Mouse (Mus musculus) intestine, embryonic 15.5 days (tissue): Measurements from ENCODE around the gene Ankrd13c. TPM values are rescaled to one million over a fixed set of nuclear protein-coding genes. Genes with fewer than 3 reads are reported as not detected.

ENCODE experiments used
- ATAC-seq: fragments of 200-750 bp; cut with Nextera tagmentation; 2 replicates; pipeline ENCODE4 v1.8.0; 2017; ENCODE audit warnings: moderate TSS enrichment, moderate library complexity
- H3K27ac ChIP-seq: fragments of 300-500 bp; sonication (generic); 2 replicates; pipeline ENCODE4 v1.5.1; 2015; ENCODE audit warnings: mild to moderate bottlenecking, inconsistent platforms
- H3K27me3 ChIP-seq: fragments of 300-500 bp; sonication (generic); replicated peaks from 2 replicates; pipeline ENCODE4 v1.6.1; 2015; ENCODE audit warnings: inconsistent platforms
- H3K36me3 ChIP-seq: fragments of 300-500 bp; sonication (generic); 2 replicates; pipeline ENCODE4 v1.6.1; 2015; ENCODE audit warnings: inconsistent platforms
- H3K4me1 ChIP-seq: fragments of 300-500 bp; sonication (generic); replicated peaks from 2 replicates; pipeline ENCODE4 v1.6.1; 2015; ENCODE audit warnings: inconsistent platforms
- H3K4me2 ChIP-seq: fragments of 300-500 bp; sonication (generic); replicated peaks from 2 replicates; pipeline ENCODE4 v1.6.1; 2015; ENCODE audit warnings: mild to moderate bottlenecking, inconsistent platforms
- H3K4me3 ChIP-seq: fragments of 300-500 bp; sonication (generic); replicated peaks from 2 replicates; pipeline ENCODE4 v1.5.1; 2015; ENCODE audit warnings: inconsistent platforms
- H3K9ac ChIP-seq: fragments of 300-500 bp; sonication (generic); 2 replicates; pipeline ENCODE4 v1.6.1; 2015; ENCODE audit warnings: inconsistent platforms
- H3K9me3 ChIP-seq: fragments of 300-500 bp; sonication (generic); 2 replicates; pipeline ENCODE4 v1.6.1; 2016; ENCODE audit warnings: inconsistent platforms
- WGBS: fragments of 180-500 bp; shearing (Covaris S2); methylation state at CpG from one replicate; pipeline ENCODE4 v1.1.7; 2015; 5-methylcytosine and 5-hydroxymethylcytosine counted together
- polyA plus RNA-seq: library from polyadenylated mRNA; unstranded; fragments of >200 nt; fragmentation: Nextera tagmentation; extraction: Ambion mirVana; gene quantifications from 2 replicates; pipeline ENCODE4 v1.2.1, GENCODE M21; 2015

The Ankrd13c gene
- polyA plus RNA-seq, 1 experiment from 2014 or later = 21.1 TPM

GRCm38 (mm10) chr3:157957320-157957719, 10.3 kb downstream of the Ankrd13c start:
- Histone ChIP-seq H3K27me3 (no peaks in the 10 kb centered on the region), H3K9me3 (no peaks in the 10 kb centered on the region), H3K36me3 (0 out of 2 replicates have a peak, but pooled peaks cover 2% of the 10 kb centered on the region), H3K27ac (no peak overlapping the region), H3K4me2 (no peak overlapping the region), H3K9ac (no peak overlapping the region), H3K4me3 (no peak overlapping the region), H3K4me1 (no peaks in the 10 kb centered on the region)
- no peak for ATAC-seq

GRCm38 (mm10) chr3:157971151-157971550, 24.1 kb downstream of the Ankrd13c start:
- Histone ChIP-seq H3K4me1 (no peaks in the 10 kb centered on the region), H3K9me3 (no peaks in the 10 kb centered on the region), H3K27ac (no peak overlapping the region), H3K4me2 (no peak overlapping the region), H3K9ac (no peak overlapping the region), H3K4me3 (no peak overlapping the region), H3K27me3 (no peaks in the 10 kb centered on the region), H3K36me3 (0 out of 2 replicates have a peak, but pooled peaks cover 2% of the 10 kb centered on the region)
- ATAC-seq = no peak
- 96% methylated on average over 2 of the region's 2 CpGs for WGBS

- H3K9ac ChIP-seq = no peak overlapping the region
- no peak overlapping the region for H3K4me2 ChIP-seq
- H3K36me3 ChIP-seq = 0 out of 2 replicates have a peak, but pooled peaks cover 2% of the 10 kb centered on the region
- no peak overlapping the region for H3K27ac ChIP-seq
- H3K9me3 ChIP-seq = no peaks in the 10 kb centered on the region
- no peak for ATAC-seq
- H3K27me3 ChIP-seq = no peaks in the 10 kb centered on the region
- WGBS = 97% methylated on average over 2 of the region's 2 CpGs
- no peak overlapping the region for H3K4me3 ChIP-seq
- H3K4me1 ChIP-seq = no peaks in the 10 kb centered on the region
These were observed 26.2 kb downstream of the Ankrd13c start for GRCm38 (mm10) chr3:157973236-157973635.

- Histone ChIP-seq H3K4me2 (no peak overlapping the region), H3K27me3 (no peaks in the 10 kb centered on the region), H3K27ac (no peak overlapping the region), H3K4me3 (no peak overlapping the region), H3K4me1 (no peaks in the 10 kb centered on the region), H3K9ac (no peak overlapping the region), H3K36me3 (0 out of 2 replicates have a peak, but pooled peaks cover 2% of the 10 kb centered on the region), H3K9me3 (no peaks in the 10 kb centered on the region)
- ATAC-seq = no peak
These were observed 32.6 kb downstream of the Ankrd13c start for GRCm38 (mm10) chr3:157979619-157980018.

- no peak overlapping the region for H3K27ac ChIP-seq
- no peak overlapping the region for H3K4me2 ChIP-seq
These were observed 46.3 kb downstream of the Ankrd13c start for GRCm38 (mm10) chr3:157993322-157993721.

GRCm38 (mm10) chr3:157995726-157996125, 48.7 kb downstream of the Ankrd13c start:
- Histone ChIP-seq H3K9ac (no peak overlapping the region), H3K4me2 (no peak overlapping the region), H3K9me3 (no peaks in the 10 kb centered on the region), H3K4me3 (no peak overlapping the region), H3K36me3 (no peaks in the 10 kb centered on the region), H3K27me3 (no peaks in the 10 kb centered on the region), H3K4me1 (no peaks in the 10 kb centered on the region), H3K27ac (no peak overlapping the region)
- ATAC-seq = no peak
- 88% methylated on average over 2 of the region's 2 CpGs for WGBS

More at GRCm38 (mm10) chr3:157993322-157993721, 46.3 kb downstream of the Ankrd13c start:
- no peaks in the 10 kb centered on the region for H3K36me3 ChIP-seq
- H3K4me3 ChIP-seq = no peak overlapping the region
- H3K27me3 ChIP-seq = no peaks in the 10 kb centered on the region
- H3K4me1 ChIP-seq = no peaks in the 10 kb centered on the region
- H3K9me3 ChIP-seq = no peaks in the 10 kb centered on the region
- ATAC-seq = peak; percentile 97
- no peak overlapping the region for H3K9ac ChIP-seq

GRCm38 (mm10) chr3:157998742-157999369, 51.8 kb downstream of the Ankrd13c start:
- 69% methylated on average over 1 of the region's 1 CpGs for WGBS
- peaks cover under 1% of the 10 kb centered on the region; the same call in 1 of the 2 replicates for H3K36me3 ChIP-seq
- ATAC-seq = no peak
- H3K9ac ChIP-seq = no peak overlapping the region
- H3K4me2 ChIP-seq = no peak overlapping the region
- no peaks in the 10 kb centered on the region for H3K4me1 ChIP-seq
- no peaks in the 10 kb centered on the region for H3K27me3 ChIP-seq
- H3K9me3 ChIP-seq = no peaks in the 10 kb centered on the region
- H3K4me3 ChIP-seq = no peak overlapping the region
- no peak overlapping the region for H3K27ac ChIP-seq

GRCm38 (mm10) chr3:158008647-158009046, 61.6 kb downstream of the Ankrd13c start:
- Histone ChIP-seq H3K36me3 (peaks cover 17% of the 10 kb centered on the region), H3K9ac (no peak overlapping the region), H3K4me2 (no peak overlapping the region), H3K4me3 (no peak overlapping the region), H3K27ac (no peak overlapping the region), H3K4me1 (no peaks in the 10 kb centered on the region), H3K27me3 (no peaks in the 10 kb centered on the region), H3K9me3 (no peaks in the 10 kb centered on the region)
- ATAC-seq = no peak
- 57% methylated on average over 1 of the region's 1 CpGs for WGBS

GRCm38 (mm10) chr3:158009762-158010320, 62.8 kb downstream of the Ankrd13c start:
- 0 out of 2 replicates have a peak, but pooled peaks have one; percentile 48 for ATAC-seq

GRCm38 (mm10) chr3:158031371-158031925, 84.4 kb downstream of the Ankrd13c start:
- peak overlapping the region; percentile 97 for H3K4me3 ChIP-seq
- peak overlapping the region; percentile 98 for H3K9ac ChIP-seq
- under 1% methylated on average over 61 of the region's 61 CpGs for WGBS
- H3K27me3 ChIP-seq = no peaks in the 10 kb centered on the region
- H3K27ac ChIP-seq = peak overlapping the region; percentile 99
- ATAC-seq = peak; percentile 94
- peaks cover 12% of the 10 kb centered on the region; the same call in 1 of the 2 replicates for H3K4me1 ChIP-seq
- peak overlapping the region; percentile 71 for H3K4me2 ChIP-seq
- no peaks in the 10 kb centered on the region for H3K36me3 ChIP-seq
- H3K9me3 ChIP-seq = no peaks in the 10 kb centered on the region

More at GRCm38 (mm10) chr3:158009762-158010320, 62.8 kb downstream of the Ankrd13c start:
- peaks cover 15% of the 10 kb centered on the region for H3K36me3 ChIP-seq
- 63% methylated on average over 1 of the region's 1 CpGs for WGBS
- no peaks in the 10 kb centered on the region for H3K27me3 ChIP-seq
- H3K4me2 ChIP-seq = no peak overlapping the region
- H3K4me1 ChIP-seq = no peaks in the 10 kb centered on the region
- no peak overlapping the region for H3K27ac ChIP-seq
- no peaks in the 10 kb centered on the region for H3K9me3 ChIP-seq
- H3K4me3 ChIP-seq = no peak overlapping the region
- no peak overlapping the region for H3K9ac ChIP-seq

GRCm38 (mm10) chr3:158032106-158032505, 85.1 kb downstream of the Ankrd13c start:
- H3K9ac ChIP-seq = peak overlapping the region; percentile 98
- no peaks in the 10 kb centered on the region for H3K9me3 ChIP-seq
- no peaks in the 10 kb centered on the region for H3K36me3 ChIP-seq
- H3K4me1 ChIP-seq = peaks cover 12% of the 10 kb centered on the region; the same call in 1 of the 2 replicates
- WGBS = 5% methylated on average over 4 of the region's 4 CpGs
- peak overlapping the region; percentile 71 for H3K4me2 ChIP-seq
- peak overlapping the region; percentile 97 for H3K4me3 ChIP-seq
- H3K27ac ChIP-seq = peak overlapping the region; percentile 99
- ATAC-seq = no peak
- H3K27me3 ChIP-seq = no peaks in the 10 kb centered on the region

- 1% methylated on average over 11 of the region's 11 CpGs for WGBS
- ATAC-seq = peak; percentile 13; the same call in 1 of the 2 replicates
- Histone ChIP-seq H3K9me3 (no peaks in the 10 kb centered on the region), H3K4me1 (peaks cover 12% of the 10 kb centered on the region; the same call in 1 of the 2 replicates), H3K27me3 (no peaks in the 10 kb centered on the region), H3K4me3 (peak overlapping the region; percentile 90), H3K36me3 (no peaks in the 10 kb centered on the region), H3K4me2 (peak overlapping the region; percentile 60), H3K27ac (peak overlapping the region; percentile 82), H3K9ac (peak overlapping the region; percentile 85)
These were observed 88.8 kb downstream of the Ankrd13c start for GRCm38 (mm10) chr3:158035866-158036265.
